Mouse (Mus musculus) layer of hippocampus, adult 18-20 months (tissue): Measurements from ENCODE around the gene Olfr774. TPM values are rescaled to one million over a fixed set of nuclear protein-coding genes. Genes with fewer than 3 reads are reported as not detected.
"Not testable (repeated sequence)": the region's sequence is repeated elsewhere in the genome, so short reads cannot be mapped to it uniquely, and the experiment has no call there.

ENCODE experiments used
- DNase-seq, 2 experiments: peaks; one replicate each; pipeline ENCODE4 v3.0.0; 2022; ENCODE audit warnings: low spot score in 2 of 2
- long read RNA-seq: library from polyadenylated mRNA; stranded (forward); transcript quantifications from one replicate; pipeline ENCODE4 v2.0.0, GENCODE M21; 2021
- total RNA-seq, 2 experiments: library from RNA; stranded (reverse); gene quantifications; 2 replicates each; pipeline ENCODE4 v1.2.3; 2021

The Olfr774 gene
- total RNA-seq = not detected
- long read RNA-seq = 0 reads

- DNase-seq = no peak
These were observed at the start of gene Olfr774 for GRCm38 (mm10) chr10:129235904-129236303. Gene Olfr774, plus strand, starts transcription at chr10:129236204.

- DNase-seq = not testable (repeated sequence)
These were observed 48.7 kb upstream of the Olfr774 start, which contains the start of gene Olfr773 for GRCm38 (mm10) chr10:129187319-129187718. Gene Olfr773, minus strand, starts transcription at chr10:129187419.

GRCm38 (mm10) chr10:129230737-129231136 lies 5.3 kb upstream of the Olfr774 start:
- DNase-seq = no peak

- no peak for DNase-seq
These were observed 12.1 kb downstream of the Olfr774 start, which contains the start of gene Olfr775 for GRCm38 (mm10) chr10:129248112-129248511. Gene Olfr775, plus strand, starts transcription at chr10:129248412.

GRCm38 (mm10) chr10:129258827-129259226 lies 22.8 kb downstream of the Olfr774 start, which contains the start of gene Olfr776:
Gene Olfr776, plus strand, starts transcription at chr10:129259127.
- DNase-seq = no peak

- DNase-seq = no peak
These were observed 35.1 kb downstream of the Olfr774 start, which contains the start of gene Olfr777 for GRCm38 (mm10) chr10:129271081-129271535. Gene Olfr777, minus strand, starts transcription at chr10:129271485.

Other genes starting within 250 kb of the Olfr774 start
- not detected for gene Olfr9, start 246.8 kb upstream of the Olfr774 start, total RNA-seq
- not detected for gene Olfr763, start 225.4 kb upstream of the Olfr774 start, total RNA-seq
- not detected for gene Olfr764-ps1, start 196.3 kb upstream of the Olfr774 start, total RNA-seq
- gene Olfr765, start 186.2 kb upstream of the Olfr774 start, total RNA-seq = not detected
- gene Olfr766-ps1, start 167.2 kb upstream of the Olfr774 start, total RNA-seq = not detected
- gene Olfr767, start 153.3 kb upstream of the Olfr774 start, total RNA-seq = not detected
- not detected for gene Olfr768, start 136.8 kb upstream of the Olfr774 start, total RNA-seq
- gene Olfr769, start 118.3 kb upstream of the Olfr774 start, total RNA-seq = not detected
- gene Olfr770, start 97.2 kb upstream of the Olfr774 start, total RNA-seq = not detected
- not detected for gene Olfr771, start 71.5 kb upstream of the Olfr774 start, total RNA-seq
- gene Olfr772, start 58.3 kb upstream of the Olfr774 start, total RNA-seq = not detected
- gene Olfr773, start 48.8 kb upstream of the Olfr774 start, total RNA-seq = not detected
- not detected for gene Olfr775, start 12.2 kb downstream of the Olfr774 start, total RNA-seq
- not detected for gene Olfr776, start 22.9 kb downstream of the Olfr774 start, total RNA-seq
- not detected for gene Olfr777, start 35.3 kb downstream of the Olfr774 start, total RNA-seq
- gene Olfr780, start 81.9 kb downstream of the Olfr774 start, total RNA-seq = not detected
- not detected for gene Olfr781, start 92.7 kb downstream of the Olfr774 start, total RNA-seq
- gene Olfr782, start 112.6 kb downstream of the Olfr774 start, total RNA-seq = not detected
- gene Olfr784, start 147.9 kb downstream of the Olfr774 start, total RNA-seq = under 1 TPM; 0.10 to 0.22 TPM
- gene Olfr785, start 169.2 kb downstream of the Olfr774 start, total RNA-seq = not detected
- not detected for gene Olfr786, start 191.1 kb downstream of the Olfr774 start, total RNA-seq
- gene Olfr787, start 225.7 kb downstream of the Olfr774 start, total RNA-seq = not detected
- not detected for gene Olfr788, start 234.8 kb downstream of the Olfr774 start, total RNA-seq
- not detected for gene Olfr789, start 248.5 kb downstream of the Olfr774 start, total RNA-seq